9 mouse cellular contexts compared by ENCODE assay signal in genomic region chr4:95105424-95105823, GRCm38 (mm10). TPM values are rescaled to one million over a fixed set of nuclear protein-coding genes. Genes with fewer than 3 reads are reported as not detected.
DNase-seq lines count a peak whose midpoint lies in the region; ATAC-seq and TF ChIP-seq lines count a peak whose summit lies in the region.
"Had no signal": no experiment of that assay in that cellular context is flagged by ENCODE, and none has a peak within 500 bp of the region (broad histone marks: within the 10 kb centered on the region; RNA-seq: fewer than 3 reads in every experiment).

No protein-coding gene starts in this region.

- no peak overlapping the region for H3K9ac ChIP-seq in heart, adult 2 months (ENCODE audit: low read depth, low read length)
- H3K9ac ChIP-seq in heart, embryonic 16.5 days (ENCODE audit: low read length): no peak overlapping the region
- H3K9ac ChIP-seq in midbrain, postnatal 0 days (replicated peaks; ENCODE audit: low read length, poor library complexity, severe bottlenecking): peak overlapping the region; percentile 26; the same call in 1 of the 2 replicates
- H3K9ac ChIP-seq: liver, embryonic 13.5 days had no signal

- H3K27ac ChIP-seq in heart, adult 2 months: no peak overlapping the region
- peak overlapping the region; percentile 70 for H3K27ac ChIP-seq in heart, embryonic 16.5 days (ENCODE audit: low read length)
- no peak overlapping the region for H3K27ac ChIP-seq in midbrain, postnatal 0 days (ENCODE audit: low read depth, low read length)

- H3K36me3 ChIP-seq in heart, adult 2 months (ENCODE audit: control insufficient read depth, insufficient read depth, low read length): no peaks in the 10 kb centered on the region; the same call in 1 of the 2 replicates
- no peaks in the 10 kb centered on the region for H3K36me3 ChIP-seq in heart, embryonic 16.5 days (ENCODE audit: control insufficient read depth, insufficient read depth)
- no peaks in the 10 kb centered on the region for H3K36me3 ChIP-seq in midbrain, postnatal 0 days (ENCODE audit: insufficient read depth, low read length)
- H3K36me3 ChIP-seq: liver, embryonic 13.5 days had no signal

- ATAC-seq in heart, embryonic 16.5 days (replicated peaks; ENCODE audit: extremely low read depth, insufficient read depth, low FRiP score): no peak; the same call in 1 of the 2 replicates
- no peak for ATAC-seq in midbrain, postnatal 0 days (ENCODE audit: low FRiP score)

- H3K9me3 ChIP-seq in heart, embryonic 16.5 days (replicated peaks; ENCODE audit: control insufficient read depth, low read length): no peaks in the 10 kb centered on the region
- no peaks in the 10 kb centered on the region for H3K9me3 ChIP-seq in midbrain, postnatal 0 days (ENCODE audit: low read length)
- H3K9me3 ChIP-seq: liver, embryonic 13.5 days had no signal

- TF ChIP-seq CTCF in heart, adult 2 months (IDR thresholded peaks at IDR 0.05): no peak
- TF ChIP-seq CTCF in midbrain, postnatal 0 days (IDR thresholded peaks at IDR 0.05): no peak

- peak; percentile 51 to 52 for DNase-seq in heart, adult 2 months
- DNase-seq in heart, postnatal 25 days (ENCODE audit: low spot score): no peak
- peak; percentile 27 for DNase-seq in urinary bladder, postnatal 25 days (ENCODE audit: low spot score)
- no peak for DNase-seq in urinary bladder, postnatal 4 days (ENCODE audit: low spot score in 2 of 2)
- DNase-seq in midbrain, postnatal 0 days (ENCODE audit: low spot score): peak; percentile 11
- DNase-seq in T-cell, adult 2 months (ENCODE audit: low spot score): no peak
- no peak for DNase-seq in retina, embryonic 14.5 days (ENCODE audit: low spot score)

- intact Hi-C loops in heart, adult 2 months (cut with DNase I): no loop called here
- intact Hi-C loops in heart, postnatal 25 days (cut with DNase I): no loop called here

- H3K4me1 ChIP-seq in heart, adult 2 months (ENCODE audit: control insufficient read depth, insufficient read depth, low read length): peaks cover 7% of the 10 kb centered on the region
- peaks cover 8% of the 10 kb centered on the region for H3K4me1 ChIP-seq in heart, embryonic 16.5 days (ENCODE audit: control insufficient read depth, insufficient read depth, low read length)
- H3K4me1 ChIP-seq in midbrain, postnatal 0 days (ENCODE audit: insufficient read depth, low read length): peaks cover 4% of the 10 kb centered on the region; the same call in 1 of the 2 replicates

- 40% methylated on average over 3 of the region's 3 CpGs for WGBS in heart, adult 2 months
- 3% methylated on average over 3 of the region's 3 CpGs for WGBS in heart, embryonic 16.5 days
- 25% methylated on average over 3 of the region's 3 CpGs for WGBS in midbrain, postnatal 0 days

- no peak for TF ChIP-seq EP300 in heart, adult 2 months (IDR thresholded peaks at IDR 0.05; ENCODE audit: insufficient read depth, low read depth, low read length)

- H3K4me2 ChIP-seq in heart, embryonic 16.5 days (ENCODE audit: low read depth, low read length): peak overlapping the region; percentile 38; the same call in 1 of the 2 replicates
- H3K4me2 ChIP-seq in midbrain, postnatal 0 days (ENCODE audit: low read depth, low read length, poor library complexity, severe bottlenecking): peak overlapping the region; percentile 27

- TF ChIP-seq POLR2A in heart, adult 2 months (IDR thresholded peaks at IDR 0.05; ENCODE audit: insufficient read depth, low read depth, low read length): no peak

- H3K4me3 ChIP-seq in heart, adult 2 months: no peak overlapping the region
- H3K4me3 ChIP-seq in heart, embryonic 16.5 days (ENCODE audit: low read length): no peak overlapping the region
- H3K4me3 ChIP-seq in midbrain, postnatal 0 days (ENCODE audit: low read depth, low read length): no peak overlapping the region

- no peaks in the 10 kb centered on the region for H3K27me3 ChIP-seq in heart, adult 2 months (ENCODE audit: control insufficient read depth, insufficient read depth, low read length)
- H3K27me3 ChIP-seq in heart, embryonic 16.5 days (ENCODE audit: control insufficient read depth, insufficient read depth, low read length): no peaks in the 10 kb centered on the region
- no peaks in the 10 kb centered on the region for H3K27me3 ChIP-seq in midbrain, postnatal 0 days (ENCODE audit: insufficient read depth, low read length)

- no peaks in the 10 kb centered on the region for H3K79me2 ChIP-seq in heart, adult 2 months (replicated peaks; ENCODE audit: control insufficient read depth, insufficient read depth, low read length)

RNA-seq across cellular contexts. Expression of gene Jun, which starts 53.4 kb away (rescaled TPM):
- total RNA-seq in heart, adult 2 months (2021): 10 to 100 TPM; 42.4 to 54.1 TPM
- polyA plus RNA-seq in heart, adult 2 months (2012; rRNA removed): 24.0 and 28.0 TPM in 2 replicates
- total RNA-seq in heart, postnatal 25 days (2021): 10 to 100 TPM; 41.1 to 58.1 TPM
- polyA plus RNA-seq in heart, embryonic 16.5 days (2015; fragmentation: Nextera tagmentation; extraction: Ambion mirVana): 72.0 and 81.5 TPM in 2 replicates
- 60.2 and 62.7 TPM in 2 replicates for total RNA-seq in midbrain, postnatal 0 days (2014; rRNA removed)
- polyA plus RNA-seq in midbrain, postnatal 0 days (2015; fragmentation: Nextera tagmentation; extraction: Ambion mirVana): 37.9 and 40.5 TPM in 2 replicates

Comparison
In these comparisons a context has a peak if more than half of its experiments do, and no peak if none do; other contexts are left out.
1. DNase-seq: peak in heart, adult 2 months (2 of 2), urinary bladder, postnatal 25 days (single experiment) and midbrain, postnatal 0 days (single experiment); none in heart, postnatal 25 days (single experiment), urinary bladder, postnatal 4 days (0 of 2), T-cell, adult 2 months (single experiment) and retina, embryonic 14.5 days (single experiment).